Comparison of ENCODE assay signal across 8 mouse cellular contexts in the genomic region with DNA sequence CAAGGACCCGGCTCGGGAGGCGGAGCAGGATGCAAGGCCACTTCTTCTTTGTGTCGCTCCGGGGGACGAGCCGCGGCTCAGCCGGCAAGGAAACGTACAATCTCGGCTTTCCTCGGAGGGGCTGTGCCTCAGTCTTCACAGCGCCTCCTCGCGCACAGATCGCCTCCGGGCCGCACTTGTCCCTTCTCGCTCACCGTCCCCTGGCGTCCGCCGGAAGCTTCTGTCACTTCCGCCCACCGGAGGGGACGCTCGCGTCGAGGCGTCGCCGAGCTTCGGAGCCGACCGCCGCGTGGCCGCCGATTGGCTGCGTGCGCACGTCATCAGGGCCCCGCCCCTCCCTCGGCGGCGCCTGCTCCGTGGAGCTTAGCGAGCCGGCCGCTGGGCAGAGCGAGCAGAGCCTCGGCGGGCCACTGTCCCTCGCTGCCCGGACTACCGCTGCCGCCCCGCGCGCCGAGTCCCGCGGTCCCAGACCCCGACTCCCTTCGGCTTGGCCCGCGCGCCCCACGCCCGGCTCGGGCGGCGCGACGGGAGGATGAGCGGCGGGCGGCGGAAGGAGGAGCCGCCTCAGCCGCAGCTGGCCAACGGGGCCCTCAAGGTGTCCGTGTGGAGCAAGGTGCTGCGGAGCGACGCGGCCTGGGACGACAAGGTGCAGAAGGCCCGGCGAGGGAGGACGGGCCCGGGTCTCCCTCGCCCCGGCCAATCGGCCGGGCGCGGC. TPM values are rescaled to one million over a fixed set of nuclear protein-coding genes. Genes with fewer than 3 reads are reported as not detected.
DNase-seq lines count a peak whose midpoint lies in the region; ATAC-seq lines count a peak whose summit lies in the region.

A gene (plus strand): TSS at position 357 of the 715 bp plus-strand sequence.

- no peaks in the 10 kb centered on the region for H3K27me3 ChIP-seq in heart, embryonic 14.5 days (ENCODE audit: control insufficient read depth, insufficient read depth, low read length)
- no peaks in the 10 kb centered on the region for H3K27me3 ChIP-seq in liver, embryonic 13.5 days
- H3K27me3 ChIP-seq in stomach, embryonic 16.5 days (ENCODE audit: control insufficient read depth, insufficient read depth, low read length): no peaks in the 10 kb centered on the region

- peak; percentile 99 for DNase-seq in CD4-positive, CD25-positive, alpha-beta regulatory T cell, adult 2 months (ENCODE audit: low read depth, low spot score)
- peak; percentile 92 for DNase-seq in fibroblast of lung, adult 2 months (ENCODE audit: low read depth)
- DNase-seq in kidney, postnatal 14 days: peak; percentile 98
- peak; percentile 98 for DNase-seq in liver, embryonic 13.5 days
- DNase-seq in neural tube, embryonic 10.5 days (ENCODE audit: extremely low spot score, low spot score): peak; percentile 99

- H3K27ac ChIP-seq in brown adipose tissue, adult 24 weeks (replicated peaks; ENCODE audit: low read depth, low read length): peak within 1 kb of the TSS; percentile 92
- H3K27ac ChIP-seq in heart, embryonic 14.5 days (replicated peaks in 1 of 2; ENCODE audit: control insufficient read depth in 1 of 2, insufficient read depth in 1 of 2, low read depth in 2 of 2, low read length in 2 of 2): peak within 1 kb of the TSS; percentile 93 to 94
- peak within 1 kb of the TSS; percentile 96 for H3K27ac ChIP-seq in liver, embryonic 13.5 days
- peak within 1 kb of the TSS; percentile 96 for H3K27ac ChIP-seq in stomach, embryonic 16.5 days (ENCODE audit: low read length)

- no peaks in the 10 kb centered on the region for H3K9me3 ChIP-seq in heart, embryonic 14.5 days (ENCODE audit: control insufficient read depth, low read length)
- no peaks in the 10 kb centered on the region for H3K9me3 ChIP-seq in liver, embryonic 13.5 days (replicated peaks)
- no peaks in the 10 kb centered on the region for H3K9me3 ChIP-seq in stomach, embryonic 16.5 days (replicated peaks; ENCODE audit: control insufficient read depth, low read length)

- peak within 1 kb of the TSS; percentile 93 for H3K9ac ChIP-seq in heart, embryonic 14.5 days (ENCODE audit: low read length)
- peak within 1 kb of the TSS; percentile 100 for H3K9ac ChIP-seq in liver, embryonic 13.5 days
- H3K9ac ChIP-seq in stomach, embryonic 16.5 days (ENCODE audit: low read length): peak within 1 kb of the TSS; percentile 97

- H3K4me2 ChIP-seq in heart, embryonic 14.5 days (ENCODE audit: low read length): peak within 1 kb of the TSS; percentile 89
- H3K4me2 ChIP-seq in liver, embryonic 13.5 days: peak within 1 kb of the TSS; percentile 86
- peak within 1 kb of the TSS; percentile 93 for H3K4me2 ChIP-seq in stomach, embryonic 16.5 days (ENCODE audit: low read depth, low read length)

- H3K36me3 ChIP-seq in heart, embryonic 14.5 days (ENCODE audit: control insufficient read depth, insufficient read depth, low read length): peaks cover 45% of the 10 kb centered on the region
- H3K36me3 ChIP-seq in liver, embryonic 13.5 days: peaks cover 35% of the 10 kb centered on the region
- H3K36me3 ChIP-seq in stomach, embryonic 16.5 days (ENCODE audit: control insufficient read depth, insufficient read depth, low read length): peaks cover 11% of the 10 kb centered on the region; the same call in 1 of the 2 replicates

- peak; percentile 93 for ATAC-seq in heart, embryonic 14.5 days (ENCODE audit: insufficient number of reproducible peaks, insufficient read depth, low FRiP score, low read depth)
- peak; percentile 94 for ATAC-seq in liver, embryonic 13.5 days (ENCODE audit: low read depth)
- peak; percentile 97 for ATAC-seq in stomach, embryonic 16.5 days (ENCODE audit: insufficient read depth, low FRiP score)

- H3K4me1 ChIP-seq in brown adipose tissue, adult 24 weeks (ENCODE audit: control insufficient read depth, insufficient read depth, insufficient read length, low read length): peaks cover 5% of the 10 kb centered on the region; the same call in 1 of the 2 replicates
- peaks cover 4 to 26% of the 10 kb centered on the region in 2 experiments; a peak in 3 of 4 replicates for H3K4me1 ChIP-seq in heart, embryonic 14.5 days (ENCODE audit: control insufficient read depth in 2 of 2, insufficient read depth in 2 of 2, low read length in 2 of 2)
- peaks cover 38% of the 10 kb centered on the region for H3K4me1 ChIP-seq in liver, embryonic 13.5 days (replicated peaks)
- peaks cover 19% of the 10 kb centered on the region for H3K4me1 ChIP-seq in stomach, embryonic 16.5 days (ENCODE audit: control insufficient read depth, insufficient read depth, low read length)

- under 1% methylated on average over 90 of the region's 98 CpGs for WGBS in heart, embryonic 14.5 days
- WGBS in liver, embryonic 13.5 days (ENCODE audit: insufficient replicate concordance): under 1% methylated on average over 96 of the region's 98 CpGs
- under 1% methylated on average over 86 of the region's 98 CpGs for WGBS in stomach, embryonic 16.5 days

- peak within 1 kb of the TSS; percentile 92 for H3K4me3 ChIP-seq in brown adipose tissue, adult 24 weeks (ENCODE audit: insufficient read depth, low read depth, low read length)
- H3K4me3 ChIP-seq in heart, embryonic 14.5 days (ENCODE audit: control insufficient read depth in 1 of 2, insufficient read depth in 1 of 2, low read depth in 1 of 2, low read length in 2 of 2): peak within 1 kb of the TSS; percentile 95
- peak within 1 kb of the TSS; percentile 100 for H3K4me3 ChIP-seq in liver, embryonic 13.5 days (replicated peaks)
- peak within 1 kb of the TSS; percentile 96 for H3K4me3 ChIP-seq in stomach, embryonic 16.5 days (replicated peaks; ENCODE audit: low read length)

RNA-seq across cellular contexts. Expression of the gene that starts here (rescaled TPM):
- polyA plus RNA-seq in brown adipose tissue, adult 24 weeks (2012; ENCODE audit: insufficient read depth, insufficient read length, missing spikeins): 285 and 371 TPM in 2 replicates
- polyA plus RNA-seq in heart, embryonic 14.5 days (2014; fragmentation: Nextera tagmentation; extraction: Ambion mirVana): 189 and 194 TPM in 2 replicates
- polyA plus RNA-seq in liver, embryonic 13.5 days (2015; fragmentation: Nextera tagmentation; extraction: Ambion mirVana): 204 and 210 TPM in 2 replicates
- polyA plus RNA-seq in stomach, embryonic 16.5 days (2015; fragmentation: Nextera tagmentation; extraction: Ambion mirVana): 173 and 190 TPM in 2 replicates

Comparison
In these comparisons a context has a peak if more than half of its experiments do, and no peak if none do; other contexts are left out.
1. Peak in every context shown above with its lines: DNase-seq, ATAC-seq, H3K4me3 ChIP-seq and H3K27ac ChIP-seq.